Mouse (Mus musculus) bone marrow, adult 2 months (tissue): ENCODE measurements around the gene Lnx2. TPM values are rescaled to one million over a fixed set of nuclear protein-coding genes. Genes with fewer than 3 reads are reported as not detected.
A peak's percentile ranks its signal among the peaks of the same experiment; 100 is the strongest.

Experiments
- H3K27ac ChIP-seq: fragments of 200-500 bp; 2 replicates; pipeline ENCODE4 v1.5.1; 2012; ENCODE audit warnings: low read depth, mild to moderate bottlenecking, control low read depth, inconsistent platforms, low read length; ENCODE audit not compliant: control insufficient read depth, poor library complexity, insufficient read depth
- H3K4me1 ChIP-seq: fragments of 200-500 bp; 2 replicates; pipeline ENCODE4 v1.6.1; 2011; ENCODE audit warnings: low read length; ENCODE audit not compliant: control insufficient read depth, insufficient read depth
- H3K4me3 ChIP-seq: fragments of 200-500 bp; replicated peaks from 2 replicates; pipeline ENCODE3; 2011; ENCODE audit warnings: mild to moderate bottlenecking, low read depth, low read length, control low read depth; ENCODE audit not compliant: control insufficient read depth
- CTCF ChIP-seq: fragments of 200-500 bp; IDR thresholded peaks from 2 replicates; pipeline ENCODE4 v1.5.1; 2011; ENCODE audit warnings: low read length, control low read depth; ENCODE audit not compliant: control insufficient read depth, insufficient read depth
- POLR2A ChIP-seq: fragments of 200-500 bp; IDR thresholded peaks from 2 replicates; pipeline ENCODE4 v1.6.1; 2011; ENCODE audit warnings: low read depth, mild to moderate bottlenecking, control low read depth, low read length, borderline replicate concordance; ENCODE audit not compliant: control insufficient read depth
- WGBS: fragments of 180-500 bp; shearing (Covaris S2); methylation state at CpG from one replicate; pipeline ENCODE4 v1.1.7; 2018; 5-methylcytosine and 5-hydroxymethylcytosine counted together
- polyA plus RNA-seq: library from polyadenylated mRNA; stranded (reverse); fragments of >200 nt; gene quantifications from 2 replicates; pipeline ENCODE4 v1.2.4, GENCODE M21; 2011; ENCODE audit warnings: low replicate concordance; ENCODE audit not compliant: missing spikeins, insufficient read depth, insufficient read length

Gene Lnx2
- polyA plus RNA-seq: 3.6 and 3.8 TPM in 2 replicates

GRCm38 (mm10) chr5:147076026-147076798 is at the start of gene Lnx2:
Lnx2 (minus strand) TSS chr5:147076586.
- Histone ChIP-seq H3K4me1 (no peaks in the 10 kb centered on the region; the same call in 1 of the 2 replicates), H3K4me3 (peak within 1 kb of the TSS; percentile 85), H3K27ac (peak within 1 kb of the TSS; percentile 83)
- WGBS: under 1% methylated on average over 65 of the region's 65 CpGs
- TF ChIP-seq CTCF (peak; percentile 53), POLR2A (peak; percentile 66; the same call in 1 of the 2 replicates)

DNA sequence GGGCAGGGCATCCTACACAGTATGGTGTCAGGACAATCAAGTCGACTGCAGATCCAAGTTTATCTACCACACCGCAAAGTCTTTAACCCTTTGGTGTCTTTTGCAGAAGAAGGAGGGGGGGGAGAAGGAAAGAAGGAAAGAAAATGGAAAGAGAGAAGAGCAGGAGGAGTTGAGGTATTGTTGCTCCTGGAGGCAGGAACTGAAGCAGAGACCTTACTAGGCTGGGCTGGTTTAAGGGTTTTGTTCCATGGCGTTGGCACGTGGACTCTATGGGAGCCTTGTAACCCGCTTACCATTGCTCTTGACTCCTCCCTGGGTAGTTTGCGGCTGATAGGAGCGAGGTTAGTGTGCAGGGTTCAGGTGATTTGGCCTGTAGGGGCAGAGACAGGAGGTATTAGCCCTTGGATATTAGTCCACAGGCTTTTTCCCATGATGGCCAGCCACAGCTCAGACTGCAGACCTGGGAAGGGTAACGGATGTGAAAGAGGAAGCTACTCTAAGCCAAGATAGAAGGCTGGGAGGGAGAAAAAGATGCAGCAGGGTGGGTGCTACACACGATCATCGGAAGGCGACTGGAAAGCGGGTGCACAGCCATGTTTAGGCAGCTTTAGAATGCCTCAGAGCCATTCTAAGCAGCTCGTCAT is 49.3 kb upstream of the Lnx2 start:
- Histone ChIP-seq H3K27ac (no peak overlapping the region), H3K4me1 (no peaks in the 10 kb centered on the region), H3K4me3 (no peak overlapping the region)
- TF ChIP-seq CTCF (no peak), POLR2A (no peak)
- 80% methylated on average over 13 of the region's 13 CpGs for WGBS

- WGBS: 70% methylated on average over 9 of the region's 9 CpGs
- no peak overlapping the region for H3K4me3 ChIP-seq
- no peak overlapping the region for H3K27ac ChIP-seq
- TF ChIP-seq CTCF: no peak
- no peak for TF ChIP-seq POLR2A
- no peaks in the 10 kb centered on the region for H3K4me1 ChIP-seq
Measured at GRCm38 (mm10) chr5:147124794-147125193, 48.4 kb upstream of the Lnx2 start.

DNA sequence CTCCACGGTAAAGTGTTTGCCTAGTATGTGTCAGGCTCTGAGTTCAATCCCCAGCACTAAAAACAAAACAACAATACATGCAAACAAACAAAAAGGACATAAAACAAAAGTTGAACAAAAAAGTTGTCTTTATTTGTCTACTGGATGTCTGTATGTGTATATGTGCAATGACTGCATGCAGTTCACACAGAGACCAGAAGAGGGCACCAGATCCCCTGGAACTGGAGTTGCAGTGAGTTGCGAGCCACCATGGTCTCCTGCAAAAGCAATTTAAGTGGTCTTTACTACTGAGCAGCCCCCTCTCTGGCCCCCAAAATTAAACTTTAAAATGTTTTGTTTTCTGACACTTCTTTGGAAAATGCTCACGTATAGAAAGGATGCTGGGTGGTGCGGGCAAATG is 44.8 kb upstream of the Lnx2 start:
- no peak for TF ChIP-seq POLR2A
- 0 out of 2 replicates have a peak, but pooled peaks have one; percentile 21 for TF ChIP-seq CTCF
- 86% methylated on average over 4 of the region's 4 CpGs for WGBS
- H3K4me3 ChIP-seq: no peak overlapping the region

GRCm38 (mm10) chr5:147117027-147117426 is 40.6 kb upstream of the Lnx2 start:
- Histone ChIP-seq H3K4me3 (no peak overlapping the region), H3K4me1 (no peaks in the 10 kb centered on the region), H3K27ac (no peak overlapping the region)
- 33% methylated on average over 6 of the region's 6 CpGs for WGBS
- TF ChIP-seq CTCF: no peak
- no peak for TF ChIP-seq POLR2A

More for the DNA sequence above, 44.8 kb upstream of the Lnx2 start:
- H3K27ac ChIP-seq: no peak overlapping the region
- no peaks in the 10 kb centered on the region for H3K4me1 ChIP-seq

- Histone ChIP-seq H3K27ac (no peak overlapping the region), H3K4me3 (no peak overlapping the region), H3K4me1 (no peaks in the 10 kb centered on the region)
- WGBS: 89% methylated on average over 4 of the region's 4 CpGs
- TF ChIP-seq CTCF: peak; percentile 13; the same call in 1 of the 2 replicates
- TF ChIP-seq POLR2A: no peak
Measured at GRCm38 (mm10) chr5:147115631-147116030, 39.2 kb upstream of the Lnx2 start.

DNA sequence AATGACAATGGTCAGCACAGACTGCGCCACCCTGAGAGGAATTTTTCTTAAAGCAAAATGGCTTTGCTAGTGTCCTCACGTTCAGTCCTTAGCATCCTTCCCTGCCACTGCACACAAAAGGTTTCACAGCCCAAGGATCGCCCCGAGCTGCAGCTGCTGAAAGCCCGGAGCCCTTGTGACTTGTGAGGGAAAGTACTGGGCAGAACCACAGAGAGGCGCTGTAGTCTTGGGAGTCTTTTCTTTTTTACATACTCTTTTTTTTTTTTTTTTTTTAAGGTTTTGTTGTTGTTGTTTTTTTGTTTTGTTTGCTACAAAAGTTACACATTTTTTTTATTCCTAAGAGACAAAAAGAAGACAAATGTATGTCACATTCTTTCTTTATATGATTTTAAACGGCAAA is 38.4 kb upstream of the Lnx2 start:
- Histone ChIP-seq H3K27ac (no peak overlapping the region), H3K4me3 (no peak overlapping the region), H3K4me1 (no peaks in the 10 kb centered on the region)
- 79% methylated on average over 7 of the region's 7 CpGs for WGBS
- TF ChIP-seq CTCF: no peak
- no peak for TF ChIP-seq POLR2A

DNA sequence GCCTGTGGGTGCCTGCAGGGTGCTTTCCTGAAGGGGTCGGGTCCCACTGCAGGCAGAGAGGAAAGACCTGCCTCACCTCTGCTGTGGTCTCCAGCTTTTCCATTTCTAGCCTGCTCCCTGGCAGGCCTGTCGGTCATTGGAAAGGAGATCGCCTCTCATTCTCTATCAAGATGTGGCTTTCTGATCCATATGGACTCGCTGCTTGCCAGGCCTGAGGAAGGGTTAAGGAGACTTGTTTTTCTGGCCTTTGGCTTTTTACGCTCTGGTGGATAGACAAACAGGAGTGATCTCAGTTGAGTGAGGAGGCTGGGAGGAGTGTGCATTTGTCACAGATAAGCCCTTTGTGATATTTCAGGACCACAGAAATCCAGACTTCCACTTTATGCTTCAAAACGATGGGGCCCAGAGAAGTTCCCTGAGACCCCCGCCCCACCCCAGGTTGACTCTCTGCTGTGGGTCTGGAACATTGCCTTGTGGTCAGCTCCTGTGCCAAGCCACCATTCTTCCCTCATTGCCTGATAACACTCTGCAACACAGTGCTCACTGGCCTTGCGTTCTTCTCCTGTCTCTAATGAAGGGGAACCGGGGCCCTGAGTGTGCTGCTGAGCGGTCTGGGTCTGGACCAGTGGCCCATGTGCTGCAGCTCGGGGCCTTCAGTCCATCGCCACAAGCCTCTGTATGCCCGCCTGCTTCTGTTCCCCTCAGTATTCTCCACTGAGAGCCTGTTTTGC is 32.6 kb upstream of the Lnx2 start:
- H3K27ac ChIP-seq: no peak overlapping the region
- TF ChIP-seq POLR2A: no peak
- no peak for TF ChIP-seq CTCF
- H3K4me3 ChIP-seq: no peak overlapping the region
- H3K4me1 ChIP-seq: no peaks in the 10 kb centered on the region
- WGBS: 86% methylated on average over 13 of the region's 13 CpGs
